Mouse (Mus musculus) G1E (cell line): ENCODE measurements around the gene Zdhhc12.
A peak's percentile ranks its signal among the peaks of the same experiment; 100 is the strongest.

Experiments used
- CTCF ChIP-seq: IDR thresholded peaks from 2 replicates; pipeline ENCODE4 v1.5.1; 2012; ENCODE audit warnings: low read depth, low read length, inconsistent platforms, mixed read lengths
- GATA1 ChIP-seq: IDR thresholded peaks from 2 replicates; pipeline ENCODE4 v1.6.1; 2012; ENCODE audit warnings: borderline replicate concordance, low read length, inconsistent platforms, mixed read lengths
- POLR2AphosphoS5 ChIP-seq: IDR thresholded peaks from 2 replicates; pipeline ENCODE4 v1.6.1; 2012; ENCODE audit warnings: low read depth, low read length, inconsistent platforms; ENCODE audit not compliant: insufficient replicate concordance
- TAL1 ChIP-seq: conservative IDR thresholded peaks from 2 replicates; pipeline ENCODE4 v1.6.1; 2012; ENCODE audit warnings: low read depth, low read length, inconsistent platforms, mixed read lengths

DNA sequence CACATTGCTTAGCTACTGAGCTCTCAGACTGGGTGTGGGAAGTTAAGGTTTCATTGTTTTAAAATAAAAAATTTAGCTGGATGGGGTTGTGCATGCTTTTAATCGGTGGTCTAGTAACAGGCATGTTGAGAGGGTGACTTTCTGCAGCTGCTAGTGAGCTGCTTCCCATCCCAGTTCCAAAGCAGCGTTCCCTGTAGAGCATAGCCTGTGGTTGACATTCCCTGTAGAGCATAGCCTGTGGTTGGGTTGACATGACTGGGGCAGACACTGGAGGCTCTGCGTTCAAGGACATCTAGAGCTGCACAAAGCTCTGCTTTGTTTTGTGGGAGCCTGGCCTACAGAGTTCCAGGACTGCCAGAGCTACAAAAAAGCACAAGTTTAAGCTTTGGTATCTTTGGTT is 20.2 kb downstream of the Zdhhc12 start:
- TF ChIP-seq CTCF (no peak), GATA1 (no peak), TAL1 (no peak), POLR2AphosphoS5 (0 out of 2 replicates have a peak, but pooled peaks have one; percentile 55)
